Mouse (Mus musculus): ENCODE data around the gene Col4a4. TPM values are rescaled to one million over a fixed set of nuclear protein-coding genes. Genes with fewer than 3 reads are reported as not detected.

Gene Col4a4
- polyA plus RNA-seq, 2 experiments, result 0.14 to 0.18 TPM

- H3K9me3 ChIP-seq (ENCODE audit: control insufficient read depth, low read length), result no peaks in the 10 kb centered on the region
- WGBS, result 52% methylated on average over 3 of the region's 3 CpGs
- DNase-seq (ENCODE audit: low spot score) (peak; percentile 9), ATAC-seq (ENCODE audit: low FRiP score, low read depth) (no peak)
- H3K4me3 ChIP-seq (replicated peaks; ENCODE audit: low read length), result no peak overlapping the region
- no peak overlapping the region for H3K9ac ChIP-seq (ENCODE audit: low read depth, low read length, severe bottlenecking)
- H3K27ac ChIP-seq (replicated peaks; ENCODE audit: low read depth, low read length), result no peak overlapping the region
- no peaks in the 10 kb centered on the region for H3K27me3 ChIP-seq (ENCODE audit: control insufficient read depth, insufficient read depth, low read length)
- H3K4me1 ChIP-seq (ENCODE audit: control insufficient read depth, insufficient read depth, low read length), result peaks cover 4% of the 10 kb centered on the region; the same call in 1 of the 2 replicates
- no peak for TF ChIP-seq POLR2A (IDR thresholded peaks at IDR 0.05; ENCODE audit: borderline replicate concordance, extremely low read depth, insufficient read depth, insufficient read length)
- H3K4me2 ChIP-seq (replicated peaks; ENCODE audit: low read depth, low read length, severe bottlenecking), result no peak overlapping the region
- H3K36me3 ChIP-seq (ENCODE audit: control insufficient read depth, insufficient read depth, low read length), result no peaks in the 10 kb centered on the region
These were observed 8.7 kb downstream of the Col4a4 start for GRCm38 (mm10) chr1:82577915-82578314.

DNA sequence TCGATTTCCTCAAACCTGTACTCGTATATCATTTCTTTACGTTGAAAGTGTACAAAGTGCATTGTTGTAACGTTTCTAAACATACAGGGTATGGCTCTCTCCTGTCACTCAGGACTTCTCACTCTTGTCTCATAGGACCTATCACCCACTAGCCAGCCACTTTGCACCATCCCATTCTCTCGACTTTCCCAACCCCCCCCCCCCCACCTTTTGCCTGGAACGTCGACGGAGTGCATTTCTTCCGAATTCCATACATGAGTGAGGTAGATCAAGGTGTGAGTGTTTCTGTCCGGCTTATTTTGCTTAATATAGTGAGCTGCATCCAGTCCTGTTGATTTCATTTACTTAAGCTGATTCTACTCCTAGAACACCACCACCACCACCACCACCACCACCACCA is 9.3 kb downstream of the Col4a4 start:
- Histone ChIP-seq H3K4me1 (ENCODE audit: control insufficient read depth, insufficient read depth, low read length) (peaks cover 4% of the 10 kb centered on the region; the same call in 1 of the 2 replicates), H3K36me3 (ENCODE audit: control insufficient read depth, insufficient read depth, low read length) (no peaks in the 10 kb centered on the region), H3K27me3 (ENCODE audit: control insufficient read depth, insufficient read depth, low read length) (no peaks in the 10 kb centered on the region), H3K27ac (replicated peaks; ENCODE audit: low read depth, low read length) (no peak overlapping the region), H3K4me2 (replicated peaks; ENCODE audit: low read depth, low read length, severe bottlenecking) (no peak overlapping the region), H3K9ac (ENCODE audit: low read depth, low read length, severe bottlenecking) (no peak overlapping the region), H3K9me3 (ENCODE audit: control insufficient read depth, low read length) (no peaks in the 10 kb centered on the region), H3K4me3 (replicated peaks; ENCODE audit: low read length) (no peak overlapping the region)
- 85% methylated on average over 10 of the region's 10 CpGs for WGBS
- ATAC-seq (ENCODE audit: low FRiP score, low read depth) (no peak), DNase-seq (ENCODE audit: low spot score) (no peak)
- no peak for TF ChIP-seq POLR2A (IDR thresholded peaks at IDR 0.05; ENCODE audit: borderline replicate concordance, extremely low read depth, insufficient read depth, insufficient read length)

- DNase-seq (ENCODE audit: low spot score), result no peak
- H3K4me3 ChIP-seq (replicated peaks; ENCODE audit: low read length), result no peak overlapping the region
- ATAC-seq (ENCODE audit: low FRiP score, low read depth), result no peak
- no peaks in the 10 kb centered on the region for H3K36me3 ChIP-seq (ENCODE audit: control insufficient read depth, insufficient read depth, low read length)
- no peaks in the 10 kb centered on the region for H3K27me3 ChIP-seq (ENCODE audit: control insufficient read depth, insufficient read depth, low read length)
- H3K4me1 ChIP-seq (ENCODE audit: control insufficient read depth, insufficient read depth, low read length), result peaks cover 4% of the 10 kb centered on the region; the same call in 1 of the 2 replicates
- no peak overlapping the region for H3K27ac ChIP-seq (replicated peaks; ENCODE audit: low read depth, low read length)
- no peak overlapping the region for H3K4me2 ChIP-seq (replicated peaks; ENCODE audit: low read depth, low read length, severe bottlenecking)
- WGBS, result 73% methylated on average over 2 of the region's 2 CpGs
- TF ChIP-seq POLR2A (IDR thresholded peaks at IDR 0.05; ENCODE audit: borderline replicate concordance, extremely low read depth, insufficient read depth, insufficient read length), result no peak
- H3K9me3 ChIP-seq (ENCODE audit: control insufficient read depth, low read length), result no peaks in the 10 kb centered on the region
- H3K9ac ChIP-seq (ENCODE audit: low read depth, low read length, severe bottlenecking), result no peak overlapping the region
These were observed 10.5 kb downstream of the Col4a4 start for GRCm38 (mm10) chr1:82576182-82576581.

- peaks cover 4% of the 10 kb centered on the region; the same call in 1 of the 2 replicates for H3K4me1 ChIP-seq (ENCODE audit: control insufficient read depth, insufficient read depth, low read length)
These were observed 11.0 kb downstream of the Col4a4 start for GRCm38 (mm10) chr1:82575681-82576080.

GRCm38 (mm10) chr1:82571758-82572157 is 14.9 kb downstream of the Col4a4 start:
- Histone ChIP-seq H3K4me1 (ENCODE audit: control insufficient read depth, insufficient read depth, low read length) (no peaks in the 10 kb centered on the region), H3K9ac (ENCODE audit: low read depth, low read length, severe bottlenecking) (no peak overlapping the region), H3K27me3 (ENCODE audit: control insufficient read depth, insufficient read depth, low read length) (no peaks in the 10 kb centered on the region), H3K9me3 (ENCODE audit: control insufficient read depth, low read length) (no peaks in the 10 kb centered on the region), H3K4me2 (replicated peaks; ENCODE audit: low read depth, low read length, severe bottlenecking) (no peak overlapping the region), H3K27ac (replicated peaks; ENCODE audit: low read depth, low read length) (no peak overlapping the region), H3K36me3 (ENCODE audit: control insufficient read depth, insufficient read depth, low read length) (no peaks in the 10 kb centered on the region), H3K4me3 (replicated peaks; ENCODE audit: low read length) (no peak overlapping the region)
- DNase-seq (ENCODE audit: low spot score) (no peak), ATAC-seq (ENCODE audit: low FRiP score, low read depth) (no peak)
- WGBS, result 72% methylated on average over 1 of the region's 1 CpGs
- TF ChIP-seq POLR2A (IDR thresholded peaks at IDR 0.05; ENCODE audit: borderline replicate concordance, extremely low read depth, insufficient read depth, insufficient read length), result no peak

More at GRCm38 (mm10) chr1:82575681-82576080, 11.0 kb downstream of the Col4a4 start:
- DNase-seq (ENCODE audit: low spot score) (no peak), ATAC-seq (ENCODE audit: low FRiP score, low read depth) (no peak)
- H3K9ac ChIP-seq (ENCODE audit: low read depth, low read length, severe bottlenecking), result no peak overlapping the region
- H3K4me2 ChIP-seq (replicated peaks; ENCODE audit: low read depth, low read length, severe bottlenecking), result no peak overlapping the region
- WGBS, result 82% methylated on average over 3 of the region's 3 CpGs
- H3K4me3 ChIP-seq (replicated peaks; ENCODE audit: low read length), result no peak overlapping the region
- H3K36me3 ChIP-seq (ENCODE audit: control insufficient read depth, insufficient read depth, low read length), result no peaks in the 10 kb centered on the region
- no peaks in the 10 kb centered on the region for H3K9me3 ChIP-seq (ENCODE audit: control insufficient read depth, low read length)
- H3K27ac ChIP-seq (replicated peaks; ENCODE audit: low read depth, low read length), result no peak overlapping the region
- no peak for TF ChIP-seq POLR2A (IDR thresholded peaks at IDR 0.05; ENCODE audit: borderline replicate concordance, extremely low read depth, insufficient read depth, insufficient read length)
- H3K27me3 ChIP-seq (ENCODE audit: control insufficient read depth, insufficient read depth, low read length), result no peaks in the 10 kb centered on the region

DNA sequence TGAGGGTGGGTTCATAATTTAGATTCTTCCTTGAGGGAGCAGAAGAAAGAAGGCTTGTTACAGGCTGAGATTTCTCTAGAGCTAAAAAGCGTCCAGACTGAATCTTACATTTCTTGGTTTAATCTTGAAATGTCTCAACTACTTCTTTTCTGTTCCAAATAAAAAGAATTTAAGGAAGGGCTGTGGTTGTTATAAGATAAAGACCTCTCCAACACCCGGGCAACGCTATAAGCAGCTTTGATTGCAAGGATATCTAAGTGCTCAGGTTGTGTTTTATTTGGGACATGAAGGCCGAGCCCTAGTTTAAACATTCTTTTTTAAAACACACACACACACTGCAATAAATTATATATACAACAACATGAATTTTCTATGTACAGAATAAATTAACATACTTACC is 17.2 kb downstream of the Col4a4 start:
- no peak overlapping the region for H3K4me3 ChIP-seq (replicated peaks; ENCODE audit: low read length)
- no peaks in the 10 kb centered on the region for H3K27me3 ChIP-seq (ENCODE audit: control insufficient read depth, insufficient read depth, low read length)
- DNase-seq (ENCODE audit: low spot score), result no peak
- no peak overlapping the region for H3K4me2 ChIP-seq (replicated peaks; ENCODE audit: low read depth, low read length, severe bottlenecking)
- no peak for TF ChIP-seq POLR2A (IDR thresholded peaks at IDR 0.05; ENCODE audit: borderline replicate concordance, extremely low read depth, insufficient read depth, insufficient read length)
- no peak for ATAC-seq (ENCODE audit: low FRiP score, low read depth)
- no peak overlapping the region for H3K27ac ChIP-seq (replicated peaks; ENCODE audit: low read depth, low read length)
- no peaks in the 10 kb centered on the region for H3K9me3 ChIP-seq (ENCODE audit: control insufficient read depth, low read length)
- H3K4me1 ChIP-seq (ENCODE audit: control insufficient read depth, insufficient read depth, low read length), result no peaks in the 10 kb centered on the region
- WGBS, result 88% methylated on average over 4 of the region's 4 CpGs
- no peak overlapping the region for H3K9ac ChIP-seq (ENCODE audit: low read depth, low read length, severe bottlenecking)
- no peaks in the 10 kb centered on the region for H3K36me3 ChIP-seq (ENCODE audit: control insufficient read depth, insufficient read depth, low read length)

Measured in limb, embryonic 14.5 days (tissue).